Mouse (Mus musculus) MEL (cell line): ENCODE measurements around the gene Ublcp1. TPM values are rescaled to one million over a fixed set of nuclear protein-coding genes. Genes with fewer than 3 reads are reported as not detected.
A peak's percentile ranks its signal among the peaks of the same experiment; 100 is the strongest.

Experiments
- DNase-seq: peaks from one replicate; pipeline ENCODE4 v3.0.0; 2011; ENCODE audit warnings: low read depth, low spot score
- H3K27ac ChIP-seq: 2 replicates; pipeline ENCODE4 v1.5.1; 2012; ENCODE audit warnings: low read depth, mild to moderate bottlenecking, control low read depth, low read length, moderate library complexity; ENCODE audit not compliant: control insufficient read depth
- H3K27me3 ChIP-seq, 2 experiments: fragments of 150-350 bp in 1 of 2; sonication (generic) in 1 of 2; 2 replicates each; pipeline ENCODE4 v1.6.1; 2012; ENCODE audit warnings: low read length in 2 of 2, mild to moderate bottlenecking in 2 of 2, improper control_type of control experiment in 1 of 2, moderate library complexity in 1 of 2; ENCODE audit not compliant: insufficient read depth in 2 of 2, control insufficient read depth in 1 of 2
- H3K36me3 ChIP-seq, 2 experiments: 2 replicates each; pipeline ENCODE4 v1.6.1; 2012 to 2014; ENCODE audit warnings: low read length in 2 of 2, improper control_type of control experiment in 1 of 2, inconsistent platforms in 1 of 2, mild to moderate bottlenecking in 1 of 2; ENCODE audit not compliant: insufficient read depth in 2 of 2, control insufficient read depth in 1 of 2
- H3K4me1 ChIP-seq, 2 experiments: fragments of 150-350 bp in 1 of 2; sonication (generic) in 1 of 2; 2 replicates each; pipeline ENCODE4 v1.6.1; 2012; ENCODE audit warnings: low read length in 2 of 2, improper control_type of control experiment in 1 of 2, mild to moderate bottlenecking in 1 of 2; ENCODE audit not compliant: insufficient read depth in 2 of 2, control insufficient read depth in 1 of 2
- H3K4me3 ChIP-seq, 2 experiments: fragments of 150-350 bp in 1 of 2; sonication (generic) in 1 of 2; 2 replicates each; pipeline ENCODE4 v1.5.1; 2012; ENCODE audit warnings: low read depth in 2 of 2, low read length in 2 of 2, mild to moderate bottlenecking in 2 of 2, moderate library complexity in 2 of 2, control low read depth in 1 of 2, improper control_type of control experiment in 1 of 2; ENCODE audit not compliant: control insufficient read depth in 1 of 2, insufficient read depth in 1 of 2
- H3K79me2 ChIP-seq: 2 replicates; pipeline ENCODE4 v1.6.1; 2012; ENCODE audit warnings: mild to moderate bottlenecking, low read length, moderate library complexity; ENCODE audit not compliant: control insufficient read depth, poor library complexity, insufficient read depth
- H3K9ac ChIP-seq: 2 replicates; pipeline ENCODE4 v1.6.1; 2012; ENCODE audit warnings: low read depth, mild to moderate bottlenecking, control low read depth, low read length, moderate library complexity; ENCODE audit not compliant: control insufficient read depth, poor library complexity, severe bottlenecking
- H3K9me3 ChIP-seq: fragments of 150-350 bp; sonication (generic); replicated peaks from 2 replicates; pipeline ENCODE4 v1.6.1; 2012; ENCODE audit warnings: mild to moderate bottlenecking, low read length, improper control_type of control experiment, moderate library complexity; ENCODE audit not compliant: insufficient read depth
- CHD1 ChIP-seq: IDR thresholded peaks from 2 replicates; pipeline ENCODE4 v1.6.1; 2012; ENCODE audit warnings: low read depth, mild to moderate bottlenecking, inconsistent platforms, low read length, improper control_type of control experiment
- CHD2 ChIP-seq: IDR thresholded peaks from 2 replicates; pipeline ENCODE4 v1.6.1; 2011; ENCODE audit warnings: low read length, improper control_type of control experiment
- CTCF ChIP-seq, 3 experiments: IDR thresholded peaks in 2 of 3; conservative IDR thresholded peaks in 1 of 3; 2 replicates each; pipeline ENCODE4 v1.5.1; 2011 to 2012; ENCODE audit warnings: low read length in 3 of 3, low read depth in 2 of 3, mild to moderate bottlenecking in 2 of 3, improper control_type of control experiment in 1 of 3, inconsistent platforms in 1 of 3, mixed read lengths in 1 of 3, moderate library complexity in 1 of 3; ENCODE audit not compliant: control insufficient read depth in 1 of 3, insufficient read depth in 1 of 3, poor library complexity in 1 of 3, severe bottlenecking in 1 of 3
- E2F4 ChIP-seq: IDR thresholded peaks from 2 replicates; pipeline ENCODE4 v1.6.1; 2011; ENCODE audit warnings: low read depth, low read length, improper control_type of control experiment, borderline replicate concordance
- ELF1 ChIP-seq: IDR thresholded peaks from 2 replicates; pipeline ENCODE4 v1.6.1; 2014; ENCODE audit warnings: low read depth, mild to moderate bottlenecking, inconsistent platforms, low read length, improper control_type of control experiment, moderate library complexity
- EP300 ChIP-seq, 2 experiments: IDR thresholded peaks; 2 replicates each; pipeline ENCODE4 v1.6.1; 2011; ENCODE audit warnings: improper control_type of control experiment in 2 of 2, low read length in 2 of 2, low read depth in 1 of 2, mild to moderate bottlenecking in 1 of 2
- GABPA ChIP-seq: IDR thresholded peaks from 2 replicates; pipeline ENCODE4 v1.6.1; 2012; ENCODE audit warnings: low read depth, mild to moderate bottlenecking, inconsistent platforms, low read length, improper control_type of control experiment, moderate library complexity
- HCFC1 ChIP-seq: IDR thresholded peaks from 2 replicates; pipeline ENCODE4 v1.6.1; 2012; ENCODE audit warnings: low read depth, mild to moderate bottlenecking, inconsistent platforms, low read length, improper control_type of control experiment, moderate library complexity
- KAT2A ChIP-seq: conservative IDR thresholded peaks from 2 replicates; pipeline ENCODE4 v1.6.1; 2012; ENCODE audit warnings: low read depth, low read length, improper control_type of control experiment, inconsistent platforms
- MAFK ChIP-seq: IDR thresholded peaks from 2 replicates; pipeline ENCODE4 v1.6.1; 2011; ENCODE audit warnings: low read depth, mild to moderate bottlenecking, low read length, improper control_type of control experiment, borderline replicate concordance
- MAX ChIP-seq: IDR thresholded peaks from 2 replicates; pipeline ENCODE4 v1.6.1; 2011; ENCODE audit warnings: low read length, improper control_type of control experiment
- MAZ ChIP-seq: IDR thresholded peaks from 2 replicates; pipeline ENCODE4 v1.6.1; 2012; ENCODE audit warnings: low read depth, mild to moderate bottlenecking, inconsistent platforms, low read length, improper control_type of control experiment
- MEF2A ChIP-seq: IDR thresholded peaks from 2 replicates; pipeline ENCODE4 v1.6.1; 2014; ENCODE audit warnings: low read depth, mild to moderate bottlenecking, inconsistent platforms, low read length, improper control_type of control experiment; ENCODE audit not compliant: poor library complexity, insufficient replicate concordance, severe bottlenecking; ENCODE audit errors: extremely low read depth
- MXI1 ChIP-seq: IDR thresholded peaks from 2 replicates; pipeline ENCODE4 v1.6.1; 2011; ENCODE audit warnings: mild to moderate bottlenecking, low read depth, low read length, improper control_type of control experiment
- MYB ChIP-seq: IDR thresholded peaks from 2 replicates; pipeline ENCODE4 v1.6.1; 2011; ENCODE audit warnings: mild to moderate bottlenecking, low read depth, low read length, improper control_type of control experiment
- MYC ChIP-seq: IDR thresholded peaks from 2 replicates; pipeline ENCODE4 v1.6.1; 2011; ENCODE audit warnings: low read depth, mild to moderate bottlenecking, low read length, improper control_type of control experiment, moderate library complexity
- NELFE ChIP-seq: IDR thresholded peaks from 2 replicates; pipeline ENCODE4 v1.6.1; 2011; ENCODE audit warnings: low read depth, low read length, improper control_type of control experiment
- NRF1 ChIP-seq: IDR thresholded peaks from 2 replicates; pipeline ENCODE4 v1.6.1; 2014; ENCODE audit warnings: low read depth, mild to moderate bottlenecking, inconsistent platforms, low read length, improper control_type of control experiment, moderate library complexity; ENCODE audit not compliant: poor library complexity, insufficient read depth, severe bottlenecking
- POLR2A ChIP-seq, 2 experiments: IDR thresholded peaks; 2 replicates each; pipeline ENCODE4 v1.6.1; 2011 to 2012; ENCODE audit warnings: low read length in 2 of 2, mild to moderate bottlenecking in 2 of 2, control low read depth in 1 of 2, improper control_type of control experiment in 1 of 2, low read depth in 1 of 2, moderate library complexity in 1 of 2; ENCODE audit not compliant: control insufficient read depth in 1 of 2, insufficient read depth in 1 of 2, poor library complexity in 1 of 2
- POLR2AphosphoS2 ChIP-seq: IDR thresholded peaks from 2 replicates; pipeline ENCODE4 v1.6.1; 2011; ENCODE audit warnings: low read length, improper control_type of control experiment
- POLR2AphosphoS5 ChIP-seq: IDR thresholded peaks from 2 replicates; pipeline ENCODE4 v1.6.1; 2012; ENCODE audit warnings: low read depth, borderline replicate concordance, mild to moderate bottlenecking, inconsistent platforms, low read length, moderate library complexity, mixed read lengths
- RCOR1 ChIP-seq: IDR thresholded peaks from 2 replicates; pipeline ENCODE4 v1.6.1; 2012; ENCODE audit warnings: low read depth, mild to moderate bottlenecking, inconsistent platforms, low read length, improper control_type of control experiment
- SIN3A ChIP-seq: IDR thresholded peaks from 2 replicates; pipeline ENCODE4 v1.6.1; 2012; ENCODE audit warnings: low read length, improper control_type of control experiment, inconsistent platforms
- SMC3 ChIP-seq: IDR thresholded peaks from 2 replicates; pipeline ENCODE4 v1.6.1; 2011; ENCODE audit warnings: low read depth, low read length, improper control_type of control experiment
- TBP ChIP-seq: IDR thresholded peaks from 2 replicates; pipeline ENCODE4 v1.8.0; 2011; ENCODE audit warnings: low read depth, low read length, improper control_type of control experiment
- TCF12 ChIP-seq: IDR thresholded peaks from 2 replicates; pipeline ENCODE4 v1.6.1; 2014; ENCODE audit warnings: low read depth, mild to moderate bottlenecking, inconsistent platforms, low read length, improper control_type of control experiment, moderate library complexity
- UBTF ChIP-seq: IDR thresholded peaks from 2 replicates; pipeline ENCODE4 v1.6.1; 2012; ENCODE audit warnings: low read depth, mild to moderate bottlenecking, inconsistent platforms, low read length, improper control_type of control experiment, moderate library complexity, borderline replicate concordance; ENCODE audit not compliant: insufficient read depth
- USF1 ChIP-seq: IDR thresholded peaks from 2 replicates; pipeline ENCODE4 v1.6.1; 2014; ENCODE audit warnings: low read depth, mild to moderate bottlenecking, inconsistent platforms, low read length, improper control_type of control experiment, moderate library complexity
- USF2 ChIP-seq, 2 experiments: IDR thresholded peaks; 2 replicates each; pipeline ENCODE4 v1.6.1; 2011 to 2012; ENCODE audit warnings: improper control_type of control experiment in 2 of 2, low read length in 2 of 2, borderline replicate concordance in 1 of 2, inconsistent platforms in 1 of 2, low read depth in 1 of 2, mild to moderate bottlenecking in 1 of 2; ENCODE audit not compliant: insufficient read depth in 1 of 2
- ZC3H11A ChIP-seq: IDR thresholded peaks from 2 replicates; pipeline ENCODE4 v1.6.1; 2012; ENCODE audit warnings: low read depth, mild to moderate bottlenecking, inconsistent platforms, low read length, improper control_type of control experiment
- ZKSCAN1 ChIP-seq: IDR thresholded peaks from 2 replicates; pipeline ENCODE4 v1.6.1; 2012; ENCODE audit warnings: low read depth, mild to moderate bottlenecking, inconsistent platforms, low read length, improper control_type of control experiment, moderate library complexity
- ZMIZ1 ChIP-seq: IDR thresholded peaks from 2 replicates; pipeline ENCODE4 v1.6.1; 2012; ENCODE audit warnings: low read depth, mild to moderate bottlenecking, inconsistent platforms, low read length, improper control_type of control experiment, moderate library complexity
- ZNF384 ChIP-seq: IDR thresholded peaks from 2 replicates; pipeline ENCODE4 v1.6.1; 2012; ENCODE audit warnings: low read depth, mild to moderate bottlenecking, inconsistent platforms, low read length, improper control_type of control experiment
- polyA plus RNA-seq, 2 experiments: library from polyadenylated mRNA; stranded (reverse) in 1 of 2; unstranded in 1 of 2; fragments of >175 nt in 1 of 2; fragments of >200 nt in 1 of 2; gene quantifications; 2 replicates each; pipeline versions ENCODE4 v1.2.1 to v1.2.4; 2012; ENCODE audit warnings: low replicate concordance in 2 of 2, low read depth in 1 of 2; ENCODE audit not compliant: insufficient read length in 2 of 2, insufficient read depth in 1 of 2, missing spikeins in 1 of 2
- total RNA-seq: library from RNA; depleted of rRNA; stranded (reverse); fragments of 300-350 nt; gene quantifications from 2 replicates; pipeline ENCODE4 v1.2.3, GENCODE M21; 2012; rRNA removed

Gene Ublcp1
- total RNA-seq, result 18.8 and 21.1 TPM in 2 replicates
- polyA plus RNA-seq, result 10 to 100 TPM in 1 of 2 experiments, not detected in 1; 22.2 TPM

GRCm38 (mm10) chr11:44470432-44471336 lies at the start of gene Ublcp1:
Ublcp1 (minus strand) TSS chr11:44470498.
- peak within 1 kb of the TSS; percentile 91 for H3K9ac ChIP-seq
- peaks cover 3 to 19% of the 10 kb centered on the region in 2 experiments; a peak in 3 of 4 replicates for H3K4me1 ChIP-seq
- H3K36me3 ChIP-seq, result peaks cover 0 to 28% of the 10 kb centered on the region in 2 experiments; a peak in 2 of 4 replicates
- peak within 1 kb of the TSS; percentile 93 for H3K27ac ChIP-seq
- peak within 1 kb of the TSS; percentile 64 to 86 for H3K4me3 ChIP-seq
- peaks cover 5% of the 10 kb centered on the region; the same call in 1 of the 2 replicates for H3K79me2 ChIP-seq
- peak; percentile 97 for DNase-seq
- no peaks in the 10 kb centered on the region for H3K9me3 ChIP-seq
- H3K27me3 ChIP-seq, result no peaks in the 10 kb centered on the region
- TF ChIP-seq TBP (peak; percentile 76), MEF2A (0 out of 2 replicates have a peak, but pooled peaks have one; percentile 59), HCFC1 (peak; percentile 90), ZC3H11A (no peak), CHD2 (no peak), UBTF (peak; percentile 62; the same call in 1 of the 2 replicates), TCF12 (peak; percentile 72), GABPA (no peak), POLR2AphosphoS5 (no peak), MYC (peak; percentile 44; the same call in 1 of the 2 replicates), ZKSCAN1 (0 out of 2 replicates have a peak, but pooled peaks have one; percentile 44), ELF1 (peak; percentile 91), CTCF (IDR thresholded peaks at IDR 0.05 in 2 of 3, conservative IDR thresholded peaks at IDR 0.05 in 1 of 3; ENCODE audit: control insufficient read depth in 1 of 3, insufficient read depth in 1 of 3, low read depth in 2 of 3, low read length in 3 of 3, poor library complexity in 1 of 3, severe bottlenecking in 1 of 3) (no peak), SIN3A (peak; percentile 75), CHD1 (no peak; the same call in 1 of the 2 replicates), ZMIZ1 (peak; percentile 77), POLR2A (IDR thresholded peaks at IDR 0.05; ENCODE audit: control insufficient read depth in 1 of 2, insufficient read depth in 1 of 2, low read depth in 1 of 2, low read length in 2 of 2, poor library complexity in 1 of 2) (peak in 1 of 2 experiments; percentile 86; a peak in 3 of 4 replicates), KAT2A (peak; percentile 63; the same call in 1 of the 2 replicates), NELFE (peak; percentile 91), USF2 (IDR thresholded peaks at IDR 0.05; ENCODE audit: borderline replicate concordance in 1 of 2, insufficient read depth in 1 of 2, low read depth in 1 of 2, low read length in 2 of 2) (no peak), ZNF384 (peak; percentile 95), SMC3 (no peak), EP300 (IDR thresholded peaks at IDR 0.05; ENCODE audit: low read depth in 1 of 2, low read length in 2 of 2) (peak; percentile 19 to 68; a peak in 2 of 4 replicates), MYB (peak; percentile 16; the same call in 1 of the 2 replicates), USF1 (peak; percentile 43; the same call in 1 of the 2 replicates), MAFK (no peak), POLR2AphosphoS2 (peak; percentile 81; the same call in 1 of the 2 replicates), E2F4 (peak; percentile 68; the same call in 1 of the 2 replicates), MAX (peak; percentile 74), MAZ (peak; percentile 84), MXI1 (peak; percentile 72), NRF1 (peak; percentile 77), RCOR1 (no peak)
